Mouse (Mus musculus): ENCODE measurements at regions not wholly inside any gene's neighbourhood (a gene's known extent, or its start where the extent isn't known, plus 50 kb on each side); places are given as distances from the start of the nearest gene placed in this dataset.

DNA sequence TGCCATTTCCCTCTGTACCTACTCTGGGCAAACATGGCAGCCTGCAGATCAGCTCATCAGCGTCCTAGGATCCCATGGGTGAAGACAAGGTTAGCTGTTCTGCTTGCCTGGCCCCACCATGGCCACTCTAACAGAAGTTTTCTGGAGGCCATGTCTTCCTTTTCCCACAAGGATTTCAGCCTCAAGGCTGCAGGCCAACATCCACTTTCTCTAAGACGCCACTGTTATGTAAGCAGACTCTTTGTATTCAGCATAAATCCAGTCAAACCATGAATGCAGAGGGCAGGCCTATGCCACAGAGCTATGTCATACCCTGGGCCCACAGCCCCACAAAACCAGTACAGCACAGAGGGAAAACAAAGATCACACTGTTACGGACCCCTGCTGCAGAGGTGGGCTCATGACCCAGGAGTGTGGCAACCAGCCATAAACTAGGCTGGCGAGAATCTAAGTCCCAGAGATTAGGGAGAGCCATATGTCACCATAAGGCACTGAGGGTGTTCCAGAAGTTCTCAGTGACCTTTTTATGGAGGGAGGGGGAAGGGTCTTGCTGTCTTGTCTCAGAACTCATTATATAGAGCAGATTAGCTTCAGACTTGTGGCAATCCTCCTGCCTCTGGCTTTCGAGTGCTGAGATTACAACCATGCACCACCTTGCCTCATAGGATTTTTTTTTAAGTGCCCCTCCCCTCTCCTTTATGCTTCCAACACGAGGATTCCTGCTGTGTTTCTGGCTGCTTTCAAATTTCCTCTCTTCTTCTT, 63.2 kb upstream of the Eml4 start:
- H3K27ac ChIP-seq: no peak overlapping the region
- no peaks in the 10 kb centered on the region for H3K9me3 ChIP-seq (ENCODE audit: control insufficient read depth, low read length)
- no peak for DNase-seq (ENCODE audit: low read depth in 3 of 3, low spot score in 3 of 3)
- H3K27me3 ChIP-seq (ENCODE audit: control insufficient read depth, insufficient read depth, low read length): no peaks in the 10 kb centered on the region
- TF ChIP-seq EP300 (IDR thresholded peaks at IDR 0.05; ENCODE audit: low read depth): no peak
- no peak for TF ChIP-seq CTCF (IDR thresholded peaks at IDR 0.05; ENCODE audit: low read depth)
- no peak for ATAC-seq (ENCODE audit: insufficient read depth)
- H3K4me2 ChIP-seq (ENCODE audit: low read depth): no peak overlapping the region
- 62% methylated on average over 6 of the region's 6 CpGs for WGBS (ENCODE audit: insufficient replicate concordance)
- H3K4me1 ChIP-seq (replicated peaks; ENCODE audit: control insufficient read depth in 2 of 2, insufficient read depth in 2 of 2, low read length in 1 of 2): no peaks in the 10 kb centered on the region
- H3K36me3 ChIP-seq (replicated peaks; ENCODE audit: control insufficient read depth, insufficient read depth, low read depth): no peaks in the 10 kb centered on the region
- no peak overlapping the region for H3K9ac ChIP-seq (replicated peaks)
- H3K4me3 ChIP-seq (ENCODE audit: insufficient read depth in 1 of 2, low read depth in 2 of 2, low read length in 2 of 2): no peak overlapping the region

DNA sequence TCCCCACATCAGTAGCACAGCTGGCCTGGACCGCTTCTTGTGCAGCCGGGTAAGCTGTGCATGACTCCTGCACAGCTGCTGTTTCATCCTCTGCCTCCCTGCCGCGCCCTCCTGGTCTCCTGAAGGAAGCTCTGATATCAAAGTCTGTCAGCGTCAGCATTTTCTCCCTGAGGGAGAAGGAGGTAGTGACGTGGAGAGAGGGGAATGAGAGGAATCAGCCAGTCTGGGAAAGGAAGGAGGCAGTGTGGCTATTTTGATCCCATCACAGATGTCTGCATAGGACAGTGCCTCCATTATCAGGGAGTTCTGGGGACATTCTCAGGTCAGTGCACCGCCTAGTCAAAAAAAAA, 62.6 kb upstream of the Eml4 start:
- Histone ChIP-seq H3K4me3 (ENCODE audit: insufficient read depth in 1 of 2, low read depth in 2 of 2, low read length in 2 of 2) (no peak overlapping the region), H3K27ac (no peak overlapping the region), H3K4me1 (replicated peaks; ENCODE audit: control insufficient read depth in 2 of 2, insufficient read depth in 2 of 2, low read length in 1 of 2) (no peaks in the 10 kb centered on the region), H3K4me2 (ENCODE audit: low read depth) (no peak overlapping the region), H3K27me3 (ENCODE audit: control insufficient read depth, insufficient read depth, low read length) (no peaks in the 10 kb centered on the region), H3K9me3 (ENCODE audit: control insufficient read depth, low read length) (no peaks in the 10 kb centered on the region), H3K9ac (replicated peaks) (no peak overlapping the region), H3K36me3 (replicated peaks; ENCODE audit: control insufficient read depth, insufficient read depth, low read depth) (no peaks in the 10 kb centered on the region)
- WGBS (ENCODE audit: insufficient replicate concordance): 40% methylated on average over 7 of the region's 7 CpGs
- ATAC-seq (ENCODE audit: insufficient read depth) (no peak), DNase-seq (ENCODE audit: low read depth in 3 of 3, low spot score in 3 of 3) (no peak)
- no peak for TF ChIP-seq EP300 (IDR thresholded peaks at IDR 0.05; ENCODE audit: low read depth)
- TF ChIP-seq CTCF (IDR thresholded peaks at IDR 0.05; ENCODE audit: low read depth): no peak

DNA sequence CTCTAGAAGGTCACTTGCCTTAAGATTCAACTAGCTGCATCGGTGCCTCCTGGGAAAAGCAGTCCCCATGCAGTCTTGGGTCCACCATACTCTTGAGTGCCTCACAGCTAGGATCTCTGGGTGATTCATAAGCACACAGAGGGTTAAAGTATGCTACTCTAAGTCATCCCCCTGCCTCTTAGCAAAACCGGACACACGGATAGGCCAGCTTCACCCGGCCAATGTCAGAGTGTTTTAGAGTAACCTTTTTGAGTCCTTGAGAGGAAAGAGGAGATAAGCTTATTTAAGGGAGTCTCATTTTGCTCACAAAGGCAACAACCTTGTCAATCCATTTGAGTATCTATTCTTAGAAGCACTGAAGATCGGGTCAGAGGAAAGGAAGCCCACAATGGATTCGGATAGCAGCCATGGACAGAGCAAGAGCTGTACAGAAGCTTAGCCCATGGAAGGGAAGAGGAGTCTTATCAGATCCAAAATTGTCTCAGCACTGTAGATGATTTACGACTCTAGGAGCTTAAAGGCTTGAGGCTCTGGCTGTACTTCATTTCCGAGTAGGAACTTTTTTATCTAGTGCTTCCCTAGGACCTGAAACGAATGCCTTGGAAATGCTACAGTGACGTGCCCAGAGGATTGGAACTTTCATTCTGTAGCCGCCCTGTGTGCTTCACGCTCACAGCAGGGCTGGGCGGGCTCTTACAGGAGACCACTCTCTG, 55.0 kb upstream of the Eml4 start:
- H3K27me3 ChIP-seq (ENCODE audit: control insufficient read depth, insufficient read depth, low read length): no peaks in the 10 kb centered on the region
- no peak overlapping the region for H3K4me3 ChIP-seq (ENCODE audit: insufficient read depth in 1 of 2, low read depth in 2 of 2, low read length in 2 of 2)
- H3K9ac ChIP-seq (replicated peaks): no peak overlapping the region
- WGBS (ENCODE audit: insufficient replicate concordance): 48% methylated on average over 13 of the region's 13 CpGs
- no peaks in the 10 kb centered on the region for H3K4me1 ChIP-seq (replicated peaks; ENCODE audit: control insufficient read depth in 2 of 2, insufficient read depth in 2 of 2, low read length in 1 of 2)
- no peak overlapping the region for H3K4me2 ChIP-seq (ENCODE audit: low read depth)
- DNase-seq (ENCODE audit: low read depth in 3 of 3, low spot score in 3 of 3) (no peak), ATAC-seq (ENCODE audit: insufficient read depth) (no peak)
- no peaks in the 10 kb centered on the region for H3K9me3 ChIP-seq (ENCODE audit: control insufficient read depth, low read length)
- no peaks in the 10 kb centered on the region for H3K36me3 ChIP-seq (replicated peaks; ENCODE audit: control insufficient read depth, insufficient read depth, low read depth)
- no peak overlapping the region for H3K27ac ChIP-seq
- TF ChIP-seq CTCF (IDR thresholded peaks at IDR 0.05; ENCODE audit: low read depth) (no peak), EP300 (IDR thresholded peaks at IDR 0.05; ENCODE audit: low read depth) (no peak)

DNA sequence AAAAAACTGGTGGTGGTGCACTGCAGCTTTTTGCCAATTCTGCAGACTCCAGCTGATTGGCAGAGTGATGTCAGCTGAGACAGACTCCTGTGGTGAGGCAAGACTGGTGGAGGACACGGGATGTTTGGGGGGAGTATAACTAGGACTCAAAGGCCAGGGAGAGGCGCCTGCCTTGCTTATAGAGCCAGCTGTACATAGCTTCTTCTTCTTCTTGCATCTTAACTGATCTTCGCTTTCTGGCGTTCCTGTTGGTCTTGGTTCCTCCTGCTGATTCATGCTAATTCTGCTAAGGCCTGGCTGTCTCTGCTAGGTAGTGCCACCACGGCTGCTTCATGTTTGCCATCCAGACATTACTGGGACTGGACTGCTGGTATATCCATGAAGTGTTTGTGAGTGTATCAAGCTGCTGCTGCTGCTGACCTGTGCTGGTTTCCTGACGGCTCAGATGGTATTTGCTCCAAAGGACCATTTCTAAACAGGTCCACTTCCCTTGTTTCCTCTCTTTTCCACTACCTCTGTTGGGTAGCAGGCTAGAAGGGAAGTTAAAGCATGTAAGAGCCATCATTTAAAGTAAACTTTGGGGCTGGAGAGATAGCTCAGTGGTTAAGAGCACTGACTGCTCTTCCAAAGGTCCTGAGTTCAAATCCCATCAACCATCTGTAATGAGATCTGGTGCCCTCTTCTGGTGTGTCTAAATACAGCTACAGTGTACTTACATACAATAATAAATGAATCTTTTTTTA, 53.2 kb upstream of the Eml4 start:
- no peaks in the 10 kb centered on the region for H3K27me3 ChIP-seq (ENCODE audit: control insufficient read depth, insufficient read depth, low read length)
- H3K4me2 ChIP-seq (ENCODE audit: low read depth): no peak overlapping the region
- no peaks in the 10 kb centered on the region for H3K9me3 ChIP-seq (ENCODE audit: control insufficient read depth, low read length)
- DNase-seq (ENCODE audit: low read depth in 3 of 3, low spot score in 3 of 3) (no peak), ATAC-seq (ENCODE audit: insufficient read depth) (no peak)
- TF ChIP-seq EP300 (IDR thresholded peaks at IDR 0.05; ENCODE audit: low read depth): no peak
- no peak overlapping the region for H3K9ac ChIP-seq (replicated peaks)
- H3K4me1 ChIP-seq (replicated peaks; ENCODE audit: control insufficient read depth in 2 of 2, insufficient read depth in 2 of 2, low read length in 1 of 2): no peaks in the 10 kb centered on the region
- H3K27ac ChIP-seq: no peak overlapping the region
- WGBS (ENCODE audit: insufficient replicate concordance): 20% methylated on average over 6 of the region's 6 CpGs
- no peak overlapping the region for H3K4me3 ChIP-seq (ENCODE audit: insufficient read depth in 1 of 2, low read depth in 2 of 2, low read length in 2 of 2)
- H3K36me3 ChIP-seq (replicated peaks; ENCODE audit: control insufficient read depth, insufficient read depth, low read depth): no peaks in the 10 kb centered on the region

Measured in liver, embryonic 14.5 days (tissue).